Mouse (Mus musculus) thymus, adult 2 months (tissue): Measurements from ENCODE around the gene Vav1. TPM values are rescaled to one million over a fixed set of nuclear protein-coding genes. Genes with fewer than 3 reads are reported as not detected.

Experiments
- DNase-seq: peaks from one replicate; pipeline ENCODE4 v3.0.0; 2021
- H3K27ac ChIP-seq: fragments of 200-500 bp; 2 replicates; pipeline ENCODE4 v1.5.1; 2012; ENCODE audit warnings: low read length, control low read depth; ENCODE audit not compliant: control insufficient read depth, insufficient read depth
- H3K27me3 ChIP-seq: fragments of 200-500 bp; 2 replicates; pipeline ENCODE4 v1.6.1; 2012; ENCODE audit warnings: mild to moderate bottlenecking, low read length, moderate library complexity, mixed read lengths; ENCODE audit not compliant: control insufficient read depth, insufficient read depth
- H3K36me3 ChIP-seq: fragments of 200-500 bp; 2 replicates; pipeline ENCODE4 v1.6.1; 2012; ENCODE audit warnings: mild to moderate bottlenecking, low read length, moderate library complexity; ENCODE audit not compliant: control insufficient read depth, insufficient read depth
- H3K4me1 ChIP-seq: fragments of 200-500 bp; replicated peaks from 2 replicates; pipeline ENCODE4 v1.6.1; 2012; ENCODE audit warnings: low read length; ENCODE audit not compliant: control insufficient read depth, insufficient read depth
- H3K4me3 ChIP-seq: fragments of 200-500 bp; 2 replicates; pipeline ENCODE4 v1.5.1; 2012; ENCODE audit warnings: mild to moderate bottlenecking, low read length, control low read depth, moderate library complexity; ENCODE audit not compliant: control insufficient read depth, insufficient read depth
- CTCF ChIP-seq: fragments of 200-500 bp; IDR thresholded peaks from 2 replicates; pipeline ENCODE4 v1.5.1; 2012; ENCODE audit warnings: mild to moderate bottlenecking, control low read depth, low read length, moderate library complexity, borderline replicate concordance; ENCODE audit not compliant: control insufficient read depth, poor library complexity, insufficient read depth; ENCODE audit errors: extremely low read depth
- POLR2A ChIP-seq: fragments of 200-500 bp; IDR thresholded peaks from 2 replicates; pipeline ENCODE4 v1.6.1; 2012; ENCODE audit warnings: mild to moderate bottlenecking, low read length, control low read depth, moderate library complexity; ENCODE audit not compliant: control insufficient read depth, poor library complexity, insufficient read depth; ENCODE audit errors: extremely low read depth
- WGBS: fragments of 180-500 bp; shearing (Covaris S2); methylation state at CpG from one replicate; pipeline ENCODE4 v1.1.7; 2018; 5-methylcytosine and 5-hydroxymethylcytosine counted together
- polyA plus RNA-seq: library from polyadenylated mRNA; depleted of rRNA; stranded (reverse); fragments of >200 nt; gene quantifications from 2 replicates; pipeline ENCODE4 v1.2.3, GENCODE M21; 2012; rRNA removed

Gene Vav1
- polyA plus RNA-seq: 131 and 137 TPM in 2 replicates

DNA sequence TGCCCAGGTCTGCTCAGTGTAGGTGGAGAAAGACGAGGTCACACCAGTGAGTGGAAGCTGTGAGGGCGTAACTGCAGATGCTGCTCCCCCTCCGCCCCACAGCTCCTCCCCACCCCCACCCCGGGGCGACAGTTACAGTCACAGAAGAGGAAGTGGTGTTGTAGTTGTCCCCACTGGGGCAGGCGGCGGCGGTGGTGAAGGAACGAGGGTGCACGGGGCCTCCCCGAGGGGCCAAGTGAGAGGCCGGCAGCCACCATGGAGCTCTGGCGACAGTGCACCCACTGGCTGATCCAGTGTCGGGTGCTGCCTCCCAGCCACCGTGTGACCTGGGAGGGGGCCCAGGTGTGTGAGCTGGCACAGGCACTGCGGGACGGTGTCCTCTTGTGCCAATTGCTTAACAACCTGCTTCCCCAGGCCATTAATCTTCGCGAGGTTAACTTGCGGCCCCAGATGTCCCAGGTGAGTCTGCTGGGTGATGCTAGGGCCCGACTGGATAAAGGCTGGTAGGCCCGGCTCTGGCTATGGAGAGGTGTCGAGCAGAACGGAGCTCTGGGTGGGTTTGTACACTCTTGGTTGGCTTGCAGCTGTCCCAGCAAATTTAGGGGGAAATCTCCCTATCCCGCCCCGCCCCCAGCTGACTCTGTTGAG lies at the start of gene Vav1:
Vav1 (plus strand) TSS at position 158 of the 648 bp plus-strand sequence.
- no peak for TF ChIP-seq CTCF
- TF ChIP-seq POLR2A: peak; percentile 99
- Histone ChIP-seq H3K27me3 (no peaks in the 10 kb centered on the region; the same call in 1 of the 2 replicates), H3K4me1 (peaks cover 50% of the 10 kb centered on the region), H3K36me3 (peaks cover 1% of the 10 kb centered on the region; the same call in 1 of the 2 replicates), H3K27ac (peak within 1 kb of the TSS; percentile 93), H3K4me3 (peak within 1 kb of the TSS; percentile 91)
- 3% methylated on average over 26 of the region's 26 CpGs for WGBS
- peak; percentile 86 for DNase-seq

- Histone ChIP-seq H3K4me3 (no peak overlapping the region), H3K27me3 (no peaks in the 10 kb centered on the region), H3K36me3 (peaks cover 3% of the 10 kb centered on the region; the same call in 1 of the 2 replicates), H3K4me1 (peaks cover 7% of the 10 kb centered on the region; the same call in 1 of the 2 replicates), H3K27ac (no peak overlapping the region)
- TF ChIP-seq POLR2A: no peak
- no peak for TF ChIP-seq CTCF
- 67% methylated on average over 15 of the region's 15 CpGs for WGBS
- no peak for DNase-seq
Measured at GRCm38 (mm10) chr17:57229851-57230727, 48.8 kb upstream of the Vav1 start.

- no peak overlapping the region for H3K27ac ChIP-seq
- H3K4me1 ChIP-seq: peaks cover 7% of the 10 kb centered on the region; the same call in 1 of the 2 replicates
Measured at GRCm38 (mm10) chr17:57230728-57231125, 48.2 kb upstream of the Vav1 start.

GRCm38 (mm10) chr17:57231321-57231771 lies 47.6 kb upstream of the Vav1 start:
- H3K27ac ChIP-seq: no peak overlapping the region
- no peak overlapping the region for H3K4me3 ChIP-seq
- peaks cover 7% of the 10 kb centered on the region; the same call in 1 of the 2 replicates for H3K4me1 ChIP-seq
- peaks cover 6% of the 10 kb centered on the region for H3K36me3 ChIP-seq
- no peak for DNase-seq
- no peak for TF ChIP-seq CTCF
- TF ChIP-seq POLR2A: no peak
- H3K27me3 ChIP-seq: no peaks in the 10 kb centered on the region

More at GRCm38 (mm10) chr17:57230728-57231125, 48.2 kb upstream of the Vav1 start:
- no peak overlapping the region for H3K4me3 ChIP-seq
- DNase-seq: no peak
- 57% methylated on average over 6 of the region's 6 CpGs for WGBS
- TF ChIP-seq POLR2A (no peak), CTCF (no peak)
- peaks cover 3% of the 10 kb centered on the region; the same call in 1 of the 2 replicates for H3K36me3 ChIP-seq
- H3K27me3 ChIP-seq: no peaks in the 10 kb centered on the region

GRCm38 (mm10) chr17:57232200-57232599 lies 46.7 kb upstream of the Vav1 start:
- no peak for DNase-seq
- Histone ChIP-seq H3K36me3 (peaks cover 14% of the 10 kb centered on the region), H3K27me3 (no peaks in the 10 kb centered on the region), H3K27ac (no peak overlapping the region), H3K4me3 (no peak overlapping the region), H3K4me1 (peaks cover 7% of the 10 kb centered on the region; the same call in 1 of the 2 replicates)
- TF ChIP-seq CTCF (no peak), POLR2A (no peak)
- 94% methylated on average over 1 of the region's 1 CpGs for WGBS

DNA sequence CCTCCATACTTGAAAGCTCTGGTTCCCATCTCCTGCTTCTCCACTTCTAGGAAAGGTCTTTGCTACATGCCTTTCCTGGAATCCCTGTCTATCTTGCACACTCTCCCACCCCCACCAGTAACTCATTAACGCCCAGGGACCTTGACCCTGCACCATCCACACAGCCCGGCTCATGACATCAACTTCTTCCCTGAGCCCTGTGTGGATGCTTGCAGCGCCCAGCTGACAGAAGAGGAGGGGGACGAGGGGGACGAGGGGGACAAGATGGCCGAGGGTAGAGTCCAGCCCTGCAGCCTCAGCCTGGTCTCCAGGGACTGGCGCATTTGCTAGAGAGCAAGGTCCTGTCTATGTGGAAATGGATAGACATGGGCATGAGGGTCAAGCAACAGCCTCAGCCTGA lies 45.9 kb upstream of the Vav1 start:
- Histone ChIP-seq H3K36me3 (peaks cover 23% of the 10 kb centered on the region), H3K27ac (no peak overlapping the region), H3K4me3 (no peak overlapping the region), H3K27me3 (no peaks in the 10 kb centered on the region), H3K4me1 (peaks cover 7% of the 10 kb centered on the region; the same call in 1 of the 2 replicates)
- TF ChIP-seq POLR2A (no peak), CTCF (no peak)
- DNase-seq: no peak
- 75% methylated on average over 7 of the region's 7 CpGs for WGBS
